Mouse (Mus musculus) hindbrain, embryonic 11.5 days (tissue): ENCODE data around the gene Lhfp. TPM values are rescaled to one million over a fixed set of nuclear protein-coding genes. Genes with fewer than 3 reads are reported as not detected.
"Not testable (repeated sequence)": the region's sequence is repeated elsewhere in the genome, so short reads cannot be mapped to it uniquely, and the experiment has no call there.

ENCODE experiments used
- ATAC-seq: fragments of 200-750 bp; cut with Nextera tagmentation; 2 replicates; pipeline ENCODE4 v1.8.0; 2017; ENCODE audit warnings: mild to moderate bottlenecking, moderate TSS enrichment, moderate library complexity; ENCODE audit not compliant: low FRiP score
- DNase-seq: peaks from one replicate; pipeline ENCODE4 v3.0.0-alpha.2; 2015; ENCODE audit warnings: low spot score
- H3K27ac ChIP-seq: fragments of 300-500 bp; sonication (generic); 2 replicates; pipeline ENCODE4 v1.5.1; 2014; ENCODE audit warnings: mild to moderate bottlenecking, low read depth, low read length
- H3K27me3 ChIP-seq: fragments of 300-500 bp; sonication (generic); 2 replicates; pipeline ENCODE4 v1.6.1; 2014; ENCODE audit warnings: mild to moderate bottlenecking, low read length, moderate library complexity, mixed read lengths; ENCODE audit not compliant: control insufficient read depth, insufficient read depth
- H3K36me3 ChIP-seq: fragments of 300-500 bp; sonication (generic); 2 replicates; pipeline ENCODE4 v1.6.1; 2014; ENCODE audit warnings: mild to moderate bottlenecking, low read length, moderate library complexity, mixed read lengths; ENCODE audit not compliant: control insufficient read depth, insufficient read depth
- H3K4me1 ChIP-seq: fragments of 300-500 bp; sonication (generic); replicated peaks from 2 replicates; pipeline ENCODE4 v1.6.1; 2014; ENCODE audit warnings: low read length, mixed read lengths; ENCODE audit not compliant: control insufficient read depth, insufficient read depth
- H3K4me2 ChIP-seq: fragments of 300-500 bp; sonication (generic); replicated peaks from 2 replicates; pipeline ENCODE4 v1.6.1; 2014; ENCODE audit warnings: mild to moderate bottlenecking, low read depth, low read length
- H3K4me3 ChIP-seq: fragments of 300-500 bp; sonication (generic); 2 replicates; pipeline ENCODE4 v1.5.1; 2014; ENCODE audit warnings: low read depth, low read length
- H3K9ac ChIP-seq: fragments of 300-500 bp; sonication (generic); 2 replicates; pipeline ENCODE4 v1.6.1; 2014; ENCODE audit warnings: low read depth, low read length
- H3K9me3 ChIP-seq: fragments of 300-500 bp; sonication (generic); 2 replicates; pipeline ENCODE4 v1.6.1; 2016; ENCODE audit warnings: low read length; ENCODE audit not compliant: control insufficient read depth
- WGBS: fragments of 180-500 bp; shearing (Covaris S2); extraction: QIAGEN DNeasy Blood & Tissue Kit; methylation state at CpG from one replicate; pipeline ENCODE4 v1.1.7; 2014; 5-methylcytosine and 5-hydroxymethylcytosine counted together
- polyA plus RNA-seq: library from polyadenylated mRNA; unstranded; fragments of >200 nt; fragmentation: Nextera tagmentation; extraction: Ambion mirVana; gene quantifications from 2 replicates; pipeline ENCODE4 v1.2.1, GENCODE M21; 2014

Lhfp gene
- polyA plus RNA-seq, 1 experiment from 2014 or later, result 45.2 TPM

- Histone ChIP-seq H3K9me3 (no peaks in the 10 kb centered on the region), H3K36me3 (no peaks in the 10 kb centered on the region), H3K27me3 (no peaks in the 10 kb centered on the region), H3K27ac (no peak overlapping the region), H3K4me2 (no peak overlapping the region), H3K9ac (no peak overlapping the region), H3K4me1 (no peaks in the 10 kb centered on the region), H3K4me3 (no peak overlapping the region)
- DNase-seq, result no peak
- 95% methylated on average over 5 of the region's 5 CpGs for WGBS
- no peak for ATAC-seq
Observed at GRCm38 (mm10) chr3:53224141-53224540, 182.8 kb downstream of the Lhfp start.

- Histone ChIP-seq H3K27me3 (no peaks in the 10 kb centered on the region), H3K4me2 (no peak overlapping the region), H3K27ac (no peak overlapping the region), H3K36me3 (no peaks in the 10 kb centered on the region), H3K4me1 (no peaks in the 10 kb centered on the region), H3K9ac (no peak overlapping the region), H3K9me3 (no peaks in the 10 kb centered on the region), H3K4me3 (no peak overlapping the region)
- 54% methylated on average over 6 of the region's 6 CpGs for WGBS
- no peak for ATAC-seq
- DNase-seq, result no peak
Observed at GRCm38 (mm10) chr3:53225774-53226173, 184.4 kb downstream of the Lhfp start.

- ATAC-seq, result no peak
- no peaks in the 10 kb centered on the region for H3K9me3 ChIP-seq
- WGBS, result 80% methylated on average over 6 of the region's 6 CpGs
Observed at GRCm38 (mm10) chr3:53226223-53226622, 184.9 kb downstream of the Lhfp start.

GRCm38 (mm10) chr3:53227866-53228265 lies 186.5 kb downstream of the Lhfp start:
- H3K9ac ChIP-seq, result no peak overlapping the region
- no peak overlapping the region for H3K4me2 ChIP-seq
- H3K9me3 ChIP-seq, result no peaks in the 10 kb centered on the region
- H3K4me3 ChIP-seq, result no peak overlapping the region
- H3K36me3 ChIP-seq, result no peaks in the 10 kb centered on the region
- H3K27ac ChIP-seq, result no peak overlapping the region
- H3K27me3 ChIP-seq, result no peaks in the 10 kb centered on the region
- H3K4me1 ChIP-seq, result no peaks in the 10 kb centered on the region
- DNase-seq, result no peak
- ATAC-seq, result no peak

More at GRCm38 (mm10) chr3:53226223-53226622, 184.9 kb downstream of the Lhfp start:
- no peak overlapping the region for H3K9ac ChIP-seq
- no peak for DNase-seq
- no peak overlapping the region for H3K4me3 ChIP-seq
- no peak overlapping the region for H3K4me2 ChIP-seq
- H3K36me3 ChIP-seq, result no peaks in the 10 kb centered on the region
- H3K4me1 ChIP-seq, result no peaks in the 10 kb centered on the region
- no peak overlapping the region for H3K27ac ChIP-seq
- H3K27me3 ChIP-seq, result no peaks in the 10 kb centered on the region

GRCm38 (mm10) chr3:53230562-53230961 lies 189.2 kb downstream of the Lhfp start:
- Histone ChIP-seq H3K9me3 (no peaks in the 10 kb centered on the region), H3K9ac (no peak overlapping the region), H3K4me1 (no peaks in the 10 kb centered on the region), H3K4me3 (no peak overlapping the region), H3K4me2 (no peak overlapping the region), H3K36me3 (no peaks in the 10 kb centered on the region), H3K27ac (no peak overlapping the region), H3K27me3 (no peaks in the 10 kb centered on the region)
- WGBS, result 49% methylated on average over 3 of the region's 3 CpGs
- ATAC-seq, result no peak
- DNase-seq, result no peak

GRCm38 (mm10) chr3:53231112-53231511 lies 189.8 kb downstream of the Lhfp start:
- no peak for ATAC-seq

GRCm38 (mm10) chr3:53232411-53232810 lies 191.1 kb downstream of the Lhfp start:
- H3K9ac ChIP-seq, DNase-seq, ATAC-seq, H3K27me3 ChIP-seq, H3K4me2 ChIP-seq, H3K9me3 ChIP-seq, H3K4me1 ChIP-seq, H3K36me3 ChIP-seq, H3K4me3 ChIP-seq, H3K27ac ChIP-seq: not testable (repeated sequence)
- 88% methylated on average over 9 of the region's 9 CpGs for WGBS

More at GRCm38 (mm10) chr3:53231112-53231511, 189.8 kb downstream of the Lhfp start:
- no peaks in the 10 kb centered on the region for H3K4me1 ChIP-seq
- no peak overlapping the region for H3K27ac ChIP-seq
- H3K27me3 ChIP-seq, result no peaks in the 10 kb centered on the region
- no peak for DNase-seq
- no peak overlapping the region for H3K4me3 ChIP-seq
- H3K36me3 ChIP-seq, result no peaks in the 10 kb centered on the region
- WGBS, result 63% methylated on average over 3 of the region's 3 CpGs
- no peak overlapping the region for H3K4me2 ChIP-seq
- no peaks in the 10 kb centered on the region for H3K9me3 ChIP-seq
- H3K9ac ChIP-seq, result no peak overlapping the region

- no peaks in the 10 kb centered on the region for H3K4me1 ChIP-seq
- no peak for ATAC-seq
Observed at GRCm38 (mm10) chr3:53234689-53235088, 193.4 kb downstream of the Lhfp start.

GRCm38 (mm10) chr3:53236471-53236870 lies 195.1 kb downstream of the Lhfp start:
- no peak for DNase-seq
- Histone ChIP-seq H3K27me3 (no peaks in the 10 kb centered on the region), H3K27ac (no peak overlapping the region), H3K9me3 (no peaks in the 10 kb centered on the region), H3K4me2 (no peak overlapping the region), H3K36me3 (no peaks in the 10 kb centered on the region), H3K4me1 (no peaks in the 10 kb centered on the region), H3K9ac (no peak overlapping the region), H3K4me3 (no peak overlapping the region)
- 86% methylated on average over 4 of the region's 4 CpGs for WGBS
- ATAC-seq, result no peak

More at GRCm38 (mm10) chr3:53234689-53235088, 193.4 kb downstream of the Lhfp start:
- H3K9me3 ChIP-seq, result no peaks in the 10 kb centered on the region
- H3K27ac ChIP-seq, result no peak overlapping the region
- no peak overlapping the region for H3K4me3 ChIP-seq
- H3K36me3 ChIP-seq, result no peaks in the 10 kb centered on the region
- no peak overlapping the region for H3K9ac ChIP-seq
- H3K4me2 ChIP-seq, result no peak overlapping the region
- no peak for DNase-seq
- no peaks in the 10 kb centered on the region for H3K27me3 ChIP-seq
